Mouse (Mus musculus): ENCODE measurements at regions not wholly inside any gene's neighbourhood (a gene's known extent, or its start where the extent isn't known, plus 50 kb on each side); places are given as distances from the start of the nearest gene placed in this dataset.

- TF ChIP-seq MAX (IDR thresholded peaks at IDR 0.05; ENCODE audit: low read depth) (no peak), POLR2A (IDR thresholded peaks at IDR 0.05; ENCODE audit: insufficient read length, low read depth) (no peak), MYOD1 (IDR thresholded peaks at IDR 0.05; ENCODE audit: control insufficient read depth in 1 of 3, insufficient read length in 2 of 3, low read depth in 2 of 3) (no peak), USF1 (IDR thresholded peaks at IDR 0.05; ENCODE audit: low read depth) (no peak), TCF12 (IDR thresholded peaks at IDR 0.05; ENCODE audit: insufficient read depth, poor library complexity, severe bottlenecking) (no peak), POLR2AphosphoS2 (IDR thresholded peaks at IDR 0.05; ENCODE audit: insufficient read length, low read depth) (no peak), TCF3 (IDR thresholded peaks at IDR 0.05; ENCODE audit: insufficient read length, low read depth) (no peak), CEBPB (IDR thresholded peaks at IDR 0.05; ENCODE audit: insufficient read depth, poor library complexity, severe bottlenecking) (no peak), E2F4 (IDR thresholded peaks at IDR 0.05; ENCODE audit: insufficient read depth) (no peak), MYOG (IDR thresholded peaks at IDR 0.05; ENCODE audit: control insufficient read depth in 1 of 3, insufficient read depth in 1 of 3, insufficient read length in 2 of 3, low read depth in 2 of 3) (no peak)
Measured at GRCm38 (mm10) chr1:80823953-80824352, 65.6 kb upstream of the Dock10 start.

All from myocyte (in vitro differentiated cells).